Mouse (Mus musculus) E14TG2a.4 (cell line): ENCODE data around the gene Dap3.
A peak's percentile ranks its signal among the peaks of the same experiment; 100 is the strongest.
"Not testable (repeated sequence)": the region's sequence is repeated elsewhere in the genome, so short reads cannot be mapped to it uniquely, and the experiment has no call there.

Experiments used
- H3K27me3 ChIP-seq: 2 replicates; pipeline ENCODE4 v1.6.1; 2014; ENCODE audit warnings: low read length, control low read depth; ENCODE audit not compliant: insufficient read depth
- H3K36me3 ChIP-seq: 2 replicates; pipeline ENCODE4 v1.6.1; 2014; ENCODE audit warnings: low read length, control low read depth; ENCODE audit not compliant: insufficient read depth
- H3K4me1 ChIP-seq: replicated peaks from 2 replicates; pipeline ENCODE4 v1.6.1; 2014; ENCODE audit warnings: low read depth, low read length, control low read depth
- H3K4me3 ChIP-seq: replicated peaks from 2 replicates; pipeline ENCODE4 v1.5.1; 2014; ENCODE audit warnings: mild to moderate bottlenecking, low read length
- H3K9me3 ChIP-seq: 2 replicates; pipeline ENCODE4 v1.6.1; 2014; ENCODE audit warnings: low read length, control low read depth
- CTCF ChIP-seq: conservative IDR thresholded peaks from 2 replicates; pipeline ENCODE4 v1.5.1; 2014; ENCODE audit warnings: low read length
- NANOG ChIP-seq: IDR thresholded peaks from 2 replicates; pipeline ENCODE4 v1.6.1; 2014; ENCODE audit warnings: borderline replicate concordance, low read length, mixed read lengths
- POU5F1 ChIP-seq: IDR thresholded peaks from 2 replicates; pipeline ENCODE4 v1.6.1; 2014; ENCODE audit warnings: low read length, borderline replicate concordance

Dap3 gene

DNA sequence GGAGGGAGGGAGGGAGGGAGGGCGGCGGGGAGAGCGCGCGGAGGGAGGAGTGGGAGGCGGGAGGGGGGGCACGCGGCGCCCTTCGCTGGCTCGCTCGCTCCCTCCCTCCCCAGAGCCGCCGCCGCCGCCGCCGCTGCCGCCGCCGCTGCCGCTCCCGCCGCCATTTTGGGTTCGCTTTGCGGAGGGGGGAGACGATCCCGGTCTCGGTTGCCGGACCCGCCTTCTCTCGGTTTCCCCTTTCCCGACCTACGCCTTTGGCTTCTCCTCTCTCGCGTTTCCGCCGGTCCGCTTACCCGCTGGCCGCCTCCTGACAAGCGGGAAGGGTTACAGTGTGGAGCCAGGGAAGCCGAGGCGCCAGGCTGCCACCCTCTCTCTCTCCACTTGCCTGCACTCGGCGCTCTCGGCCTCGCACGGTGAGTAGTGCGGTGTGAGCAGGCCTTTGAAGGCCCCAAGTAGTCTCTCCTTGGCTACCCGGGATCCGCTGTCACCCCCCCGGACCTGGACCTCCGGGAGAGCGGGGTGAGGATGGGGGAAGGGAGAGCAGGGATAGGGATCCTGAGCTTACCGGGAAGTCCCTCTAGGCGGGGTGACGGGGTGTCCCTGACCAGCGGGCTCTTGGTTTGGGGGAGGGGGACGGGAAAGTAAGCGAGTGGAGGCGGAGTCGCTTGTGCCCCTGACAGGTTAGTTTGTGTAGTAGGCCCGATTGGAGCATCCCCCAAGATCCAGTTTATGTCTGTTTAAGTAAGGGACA, at the start of gene Dap3, which contains the start of gene Ash1l:
Dap3 (minus strand) TSS at position 606 of the 751 bp plus-strand sequence.
Ash1l (plus strand) TSS at position 47 of the 751 bp plus-strand sequence.
- Histone ChIP-seq H3K27me3 (no peaks in the 10 kb centered on the region), H3K4me3 (peak within 1 kb of the TSS; percentile 97), H3K9me3 (no peaks in the 10 kb centered on the region), H3K36me3 (no peaks in the 10 kb centered on the region), H3K4me1 (peaks cover 36% of the 10 kb centered on the region)
- TF ChIP-seq CTCF (no peak), POU5F1 (no peak), NANOG (no peak)

- Histone ChIP-seq H3K4me1 (no peaks in the 10 kb centered on the region), H3K27me3 (no peaks in the 10 kb centered on the region), H3K36me3 (peaks cover 17% of the 10 kb centered on the region; the same call in 1 of the 2 replicates), H3K4me3 (no peak overlapping the region), H3K9me3 (no peaks in the 10 kb centered on the region)
- TF ChIP-seq CTCF (no peak), POU5F1 (no peak), NANOG (no peak)
Observed at GRCm38 (mm10) chr3:88992793-88993192, 41.8 kb upstream of the Dap3 start.

- no peaks in the 10 kb centered on the region for H3K9me3 ChIP-seq
- peaks cover 62% of the 10 kb centered on the region for H3K36me3 ChIP-seq
- H3K4me1 ChIP-seq: peaks cover 13% of the 10 kb centered on the region
- H3K4me3 ChIP-seq: no peak overlapping the region
- no peak for TF ChIP-seq NANOG
- H3K27me3 ChIP-seq: no peaks in the 10 kb centered on the region
Observed at GRCm38 (mm10) chr3:88983921-88984381, 33.0 kb upstream of the Dap3 start.

DNA sequence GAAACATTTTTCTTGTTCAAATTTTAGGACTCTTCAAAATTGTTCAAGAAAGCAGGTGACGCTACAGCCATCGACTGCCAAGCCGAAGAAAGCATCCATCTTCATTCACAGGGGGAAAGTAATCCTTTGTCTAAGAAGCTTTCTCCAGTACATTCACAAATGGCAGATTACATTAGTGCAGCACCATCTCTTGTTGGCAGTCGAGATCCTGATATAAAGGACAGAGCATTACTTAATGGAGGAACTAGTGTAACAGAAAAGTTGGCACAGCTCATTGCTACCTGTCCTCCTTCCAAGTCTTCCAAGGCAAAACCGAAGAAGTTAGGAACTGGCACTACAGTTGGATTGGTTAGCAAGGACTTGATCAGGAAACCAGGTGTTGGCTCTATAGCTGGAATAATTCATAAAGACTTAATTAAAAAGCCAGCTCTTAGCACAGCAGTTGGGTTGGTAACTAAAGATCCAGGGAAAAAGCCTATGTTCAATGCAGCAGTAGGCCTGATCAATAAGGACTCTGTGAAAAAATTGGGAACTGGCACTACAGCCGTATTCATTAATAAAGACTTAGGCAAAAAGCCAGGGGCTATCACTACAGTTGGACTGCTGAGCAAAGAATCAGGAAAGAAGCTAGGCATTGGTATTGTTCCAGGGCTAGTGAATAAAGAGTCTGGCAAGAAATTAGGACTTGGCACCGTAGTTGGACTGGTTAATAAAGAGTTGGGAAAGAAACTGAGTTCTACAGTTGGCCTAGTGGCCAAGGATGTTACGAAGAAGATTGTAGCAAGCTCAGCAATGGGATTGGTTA, 30.4 kb upstream of the Dap3 start:
- H3K9me3 ChIP-seq: peaks cover 11% of the 10 kb centered on the region
- peaks cover 55% of the 10 kb centered on the region for H3K36me3 ChIP-seq
- H3K4me1 ChIP-seq: peaks cover 13% of the 10 kb centered on the region
- TF ChIP-seq POU5F1: no peak
- no peak for TF ChIP-seq NANOG
- TF ChIP-seq CTCF: no peak
- H3K27me3 ChIP-seq: no peaks in the 10 kb centered on the region
- H3K4me3 ChIP-seq: no peak overlapping the region

GRCm38 (mm10) chr3:88975012-88975411, 24.0 kb upstream of the Dap3 start:
- H3K36me3 ChIP-seq: no peaks in the 10 kb centered on the region; the same call in 1 of the 2 replicates
- no peak overlapping the region for H3K4me3 ChIP-seq

DNA sequence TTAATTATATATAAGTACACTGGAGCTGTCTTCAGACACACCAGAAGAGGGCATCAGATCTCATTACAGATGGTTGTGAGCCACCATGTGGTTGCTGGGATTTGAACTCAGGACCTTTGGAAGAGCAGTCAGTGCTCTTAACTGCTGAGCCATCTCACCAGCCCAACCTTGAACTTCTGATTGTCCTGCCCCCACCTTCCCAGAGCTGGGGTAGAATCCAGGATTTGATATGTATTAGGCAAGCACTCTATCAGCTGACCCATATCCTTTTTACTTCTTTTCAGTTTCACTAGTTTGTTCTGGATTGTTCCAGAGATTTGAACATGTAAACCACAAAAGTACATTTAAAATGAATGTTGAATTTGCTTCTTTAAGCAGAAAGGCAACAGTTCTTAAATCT, 12.2 kb upstream of the Dap3 start:
- not testable (repeated sequence) for H3K4me3 ChIP-seq

More at GRCm38 (mm10) chr3:88975012-88975411, 24.0 kb upstream of the Dap3 start:
- TF ChIP-seq NANOG (no peak), CTCF (no peak), POU5F1 (no peak)
- peaks cover 11% of the 10 kb centered on the region for H3K9me3 ChIP-seq
- no peaks in the 10 kb centered on the region for H3K27me3 ChIP-seq
- H3K4me1 ChIP-seq: no peaks in the 10 kb centered on the region

DNA sequence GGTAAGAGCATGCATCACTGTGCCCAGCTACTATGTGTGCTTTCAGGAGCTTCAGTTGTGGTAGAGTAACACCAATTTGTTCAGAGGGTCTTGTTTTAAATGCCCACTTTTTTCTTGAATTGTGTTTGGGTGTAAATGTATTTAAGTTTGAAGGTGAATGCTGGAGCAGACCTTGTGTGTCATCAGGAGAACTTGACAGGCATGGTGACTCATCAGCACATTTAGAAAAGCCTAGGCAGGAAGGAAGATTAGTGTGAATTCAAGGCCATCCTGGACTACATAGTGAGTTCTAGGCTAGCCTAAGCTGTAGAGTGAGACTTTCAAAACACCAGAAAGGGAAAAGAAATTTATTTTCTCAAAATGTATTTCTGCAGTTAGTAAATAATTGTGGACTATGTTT, 2.8 kb upstream of the Dap3 start:
- Histone ChIP-seq H3K4me1 (peaks cover 17% of the 10 kb centered on the region), H3K9me3 (no peaks in the 10 kb centered on the region), H3K36me3 (no peaks in the 10 kb centered on the region), H3K27me3 (no peaks in the 10 kb centered on the region), H3K4me3 (no peak overlapping the region)
- no peak for TF ChIP-seq NANOG
- TF ChIP-seq CTCF: no peak
- TF ChIP-seq POU5F1: no peak

More for the DNA sequence above, 12.2 kb upstream of the Dap3 start:
- H3K27me3 ChIP-seq, H3K4me1 ChIP-seq, H3K9me3 ChIP-seq: not testable (repeated sequence)
- peaks cover 21% of the 10 kb centered on the region for H3K36me3 ChIP-seq

DNA sequence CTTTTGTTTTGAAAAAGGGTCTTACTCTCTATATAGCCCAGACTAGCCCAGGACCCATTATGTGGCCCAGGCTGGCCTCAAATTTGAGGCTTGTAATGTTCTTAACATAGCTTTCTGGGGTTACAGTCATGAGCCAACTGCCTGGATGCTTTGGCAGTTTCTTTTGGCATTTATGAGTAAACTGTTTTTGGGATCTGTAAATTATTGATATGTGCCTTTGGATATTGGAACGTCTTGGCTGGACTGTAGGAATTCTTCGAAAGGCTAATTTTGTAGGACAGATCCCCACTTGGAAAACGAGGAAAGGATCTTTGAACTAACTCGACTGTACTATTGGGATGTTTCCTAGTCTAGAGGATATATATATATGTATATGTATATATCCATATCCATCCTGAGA, 2.3 kb upstream of the Dap3 start:
- H3K36me3 ChIP-seq: no peaks in the 10 kb centered on the region
- no peak for TF ChIP-seq NANOG
- TF ChIP-seq POU5F1: no peak
- TF ChIP-seq CTCF: no peak
- H3K4me3 ChIP-seq: no peak overlapping the region

More for the DNA sequence above, 2.3 kb upstream of the Dap3 start:
- H3K27me3 ChIP-seq: no peaks in the 10 kb centered on the region
- peaks cover 22% of the 10 kb centered on the region for H3K4me1 ChIP-seq
- H3K9me3 ChIP-seq: no peaks in the 10 kb centered on the region
